Mouse (Mus musculus) embryonic facial prominence, embryonic 13.5 days (tissue): ENCODE measurements around the gene Ube2q2. TPM values are rescaled to one million over a fixed set of nuclear protein-coding genes. Genes with fewer than 3 reads are reported as not detected.
"Not testable (repeated sequence)": the region's sequence is repeated elsewhere in the genome, so short reads cannot be mapped to it uniquely, and the experiment has no call there.

Source experiments
- ATAC-seq: fragments of 200-750 bp; cut with Nextera tagmentation; 2 replicates; pipeline ENCODE4 v1.8.0; 2017; ENCODE audit warnings: low read depth; ENCODE audit not compliant: insufficient number of reproducible peaks, insufficient read depth, low FRiP score, low TSS enrichment
- H3K27ac ChIP-seq: fragments of 300-500 bp; sonication (generic); 2 replicates; pipeline ENCODE4 v1.5.1; 2015; ENCODE audit warnings: moderate library complexity, mild to moderate bottlenecking, inconsistent platforms
- H3K27me3 ChIP-seq: fragments of 300-500 bp; sonication (generic); 2 replicates; pipeline ENCODE4 v1.6.1; 2015; ENCODE audit warnings: mild to moderate bottlenecking, inconsistent platforms
- H3K36me3 ChIP-seq: fragments of 300-500 bp; sonication (generic); 2 replicates; pipeline ENCODE4 v1.6.1; 2015; ENCODE audit warnings: mild to moderate bottlenecking, inconsistent platforms
- H3K4me1 ChIP-seq: fragments of 300-500 bp; sonication (generic); 2 replicates; pipeline ENCODE4 v1.6.1; 2015; ENCODE audit warnings: inconsistent platforms
- H3K4me2 ChIP-seq: fragments of 300-500 bp; sonication (generic); 2 replicates; pipeline ENCODE4 v1.6.1; 2015; ENCODE audit warnings: moderate library complexity, mild to moderate bottlenecking, inconsistent platforms
- H3K4me3 ChIP-seq: fragments of 300-500 bp; sonication (generic); 2 replicates; pipeline ENCODE4 v1.5.1; 2015; ENCODE audit warnings: mild to moderate bottlenecking, inconsistent platforms
- H3K9ac ChIP-seq: fragments of 300-500 bp; sonication (generic); 2 replicates; pipeline ENCODE4 v1.6.1; 2015; ENCODE audit warnings: mild to moderate bottlenecking, inconsistent platforms
- H3K9me3 ChIP-seq: fragments of 300-500 bp; sonication (generic); 2 replicates; pipeline ENCODE4 v1.6.1; 2016; ENCODE audit warnings: inconsistent platforms
- WGBS: fragments of 180-500 bp; shearing (Covaris S2); methylation state at CpG from one replicate; pipeline ENCODE4 v1.1.7; 2015; ENCODE audit warnings: mixed read lengths; 5-methylcytosine and 5-hydroxymethylcytosine counted together
- polyA plus RNA-seq: library from polyadenylated mRNA; unstranded; fragments of >200 nt; fragmentation: Nextera tagmentation; extraction: Ambion mirVana; gene quantifications from 2 replicates; pipeline ENCODE4 v1.2.1, GENCODE M21; 2015

The Ube2q2 gene
- 35.9 and 37.3 TPM in 2 replicates for polyA plus RNA-seq

DNA sequence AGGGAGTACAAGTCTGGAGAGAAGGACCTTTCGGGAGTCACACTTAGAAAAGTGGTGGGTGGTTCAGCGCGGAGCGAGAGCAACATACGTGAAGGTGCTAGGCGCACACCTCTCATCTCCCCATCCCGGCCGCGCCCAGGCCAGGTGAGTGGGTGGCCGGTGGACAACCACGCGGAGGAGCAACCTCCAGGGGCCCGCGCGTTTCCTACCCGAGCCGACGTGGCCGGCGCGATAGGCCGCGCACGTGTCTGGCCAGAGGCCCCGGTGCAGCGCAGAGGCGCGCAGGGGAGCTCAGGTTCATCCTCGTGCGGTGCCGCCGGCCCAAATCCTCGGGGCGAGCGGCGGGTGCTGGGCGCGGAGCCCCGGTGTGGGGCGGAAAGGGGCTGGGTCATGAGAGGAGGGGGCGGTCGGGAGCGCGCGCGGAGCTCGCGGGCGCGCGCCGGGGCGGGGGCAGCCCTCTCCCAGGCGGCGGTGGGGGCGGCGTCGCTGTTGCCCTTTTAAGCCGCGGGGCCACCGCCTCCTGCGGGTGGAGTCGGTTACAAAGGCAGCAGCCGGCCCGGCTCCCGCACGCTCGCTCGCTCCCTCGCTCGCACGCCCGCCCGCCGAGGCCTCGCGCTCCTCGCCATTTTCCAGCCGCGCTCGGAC lies at the start of gene Ube2q2:
Gene Ube2q2, plus strand, starts transcription at position 1 of the 645 bp plus-strand sequence.
- Histone ChIP-seq H3K4me1 (peaks cover 18% of the 10 kb centered on the region), H3K4me2 (peak within 1 kb of the TSS; percentile 85), H3K27ac (peak within 1 kb of the TSS; percentile 84), H3K4me3 (peak within 1 kb of the TSS; percentile 95), H3K9ac (peak within 1 kb of the TSS; percentile 92), H3K36me3 (no peaks in the 10 kb centered on the region), H3K27me3 (peaks cover 4% of the 10 kb centered on the region; the same call in 1 of the 2 replicates), H3K9me3 (no peaks in the 10 kb centered on the region)
- WGBS, result under 1% methylated on average over 75 of the region's 81 CpGs
- ATAC-seq, result peak; percentile 72

DNA sequence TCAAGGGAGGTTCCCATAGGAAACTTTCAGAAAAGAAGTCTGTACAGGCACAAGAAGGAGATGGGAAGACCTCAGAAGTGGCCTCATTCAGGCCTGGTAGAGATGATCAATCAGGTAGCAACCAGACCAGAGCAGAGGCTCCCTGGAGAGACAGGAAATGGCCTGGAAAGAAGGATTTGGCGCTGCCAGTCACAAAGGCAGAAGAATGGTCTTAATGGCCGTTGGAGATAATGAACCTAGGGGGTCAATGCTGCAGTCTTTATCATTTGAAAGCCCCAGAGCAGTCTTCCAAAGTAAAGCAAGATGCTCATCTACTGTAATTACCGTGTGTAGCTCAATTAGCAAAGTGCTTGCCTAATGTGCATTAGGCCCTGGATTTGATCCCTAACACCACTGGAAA lies 47.5 kb upstream of the Ube2q2 start:
- Histone ChIP-seq H3K9me3 (no peaks in the 10 kb centered on the region), H3K4me3 (no peak overlapping the region), H3K27me3 (no peaks in the 10 kb centered on the region), H3K27ac (no peak overlapping the region), H3K4me1 (no peaks in the 10 kb centered on the region), H3K9ac (no peak overlapping the region), H3K4me2 (no peak overlapping the region), H3K36me3 (no peaks in the 10 kb centered on the region)
- ATAC-seq, result no peak
- 52% methylated on average over 3 of the region's 3 CpGs for WGBS

GRCm38 (mm10) chr9:55102186-55102835 lies 46.3 kb upstream of the Ube2q2 start:
- Histone ChIP-seq H3K4me2 (no peak overlapping the region), H3K4me3 (no peak overlapping the region), H3K27ac (no peak overlapping the region), H3K4me1 (no peaks in the 10 kb centered on the region), H3K27me3 (no peaks in the 10 kb centered on the region), H3K9ac (no peak overlapping the region), H3K36me3 (no peaks in the 10 kb centered on the region), H3K9me3 (no peaks in the 10 kb centered on the region)
- WGBS, result 87% methylated on average over 8 of the region's 8 CpGs
- ATAC-seq, result no peak

DNA sequence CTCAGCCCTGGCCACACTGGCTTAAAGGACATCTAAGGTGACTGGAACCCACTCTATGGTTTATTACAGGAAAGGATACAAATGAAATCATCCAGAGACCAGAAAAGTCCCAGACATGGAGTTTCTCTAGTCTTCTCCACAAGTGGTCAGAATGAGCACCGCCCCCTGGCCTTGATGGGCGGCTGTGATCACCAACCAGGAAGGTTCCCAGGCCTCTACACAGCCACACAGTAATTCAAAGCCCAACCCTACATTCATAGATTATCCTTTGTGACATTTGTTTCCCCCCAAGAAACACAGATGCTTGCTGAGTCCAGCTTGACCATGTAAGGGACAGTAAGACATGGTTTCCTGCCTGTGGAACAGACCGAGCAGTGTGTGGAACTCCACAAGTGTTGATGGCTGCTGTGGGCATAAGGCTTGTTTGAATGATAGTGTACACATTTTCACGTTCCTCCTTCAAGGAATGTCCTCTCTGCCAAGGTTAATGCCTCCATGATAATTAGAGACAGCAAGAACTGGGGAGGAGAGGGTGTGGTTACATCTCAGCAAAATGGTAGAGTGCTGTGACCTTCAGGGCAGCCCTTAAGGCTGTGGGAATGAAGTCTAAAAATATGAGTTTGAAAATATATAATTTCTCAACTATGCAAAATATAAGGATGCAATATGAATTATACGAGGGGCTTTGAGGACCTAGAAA lies 45.6 kb upstream of the Ube2q2 start:
- 90% methylated on average over 5 of the region's 5 CpGs for WGBS

GRCm38 (mm10) chr9:55110059-55110834 lies 38.4 kb upstream of the Ube2q2 start:
- Histone ChIP-seq H3K9me3 (no peaks in the 10 kb centered on the region), H3K4me1 (no peaks in the 10 kb centered on the region), H3K4me3 (no peak overlapping the region), H3K27me3 (0 out of 2 replicates have a peak, but pooled peaks cover 7% of the 10 kb centered on the region), H3K36me3 (no peaks in the 10 kb centered on the region), H3K9ac (no peak overlapping the region), H3K4me2 (no peak overlapping the region), H3K27ac (no peak overlapping the region)
- peak; percentile 43; the same call in 1 of the 2 replicates for ATAC-seq
- 30% methylated on average over 16 of the region's 16 CpGs for WGBS

More for the DNA sequence above, 45.6 kb upstream of the Ube2q2 start:
- Histone ChIP-seq H3K4me1 (no peaks in the 10 kb centered on the region), H3K4me3 (no peak overlapping the region), H3K27me3 (no peaks in the 10 kb centered on the region), H3K4me2 (no peak overlapping the region), H3K9me3 (no peaks in the 10 kb centered on the region), H3K27ac (no peak overlapping the region), H3K9ac (no peak overlapping the region), H3K36me3 (no peaks in the 10 kb centered on the region)
- no peak for ATAC-seq

- H3K4me3 ChIP-seq, H3K4me2 ChIP-seq, H3K27ac ChIP-seq, H3K9me3 ChIP-seq, H3K27me3 ChIP-seq, H3K36me3 ChIP-seq, ATAC-seq, H3K4me1 ChIP-seq, H3K9ac ChIP-seq: not testable (repeated sequence)
- WGBS, result 23% methylated on average over 3 of the region's 3 CpGs
These were observed 37.8 kb upstream of the Ube2q2 start for GRCm38 (mm10) chr9:55110835-55111217.

DNA sequence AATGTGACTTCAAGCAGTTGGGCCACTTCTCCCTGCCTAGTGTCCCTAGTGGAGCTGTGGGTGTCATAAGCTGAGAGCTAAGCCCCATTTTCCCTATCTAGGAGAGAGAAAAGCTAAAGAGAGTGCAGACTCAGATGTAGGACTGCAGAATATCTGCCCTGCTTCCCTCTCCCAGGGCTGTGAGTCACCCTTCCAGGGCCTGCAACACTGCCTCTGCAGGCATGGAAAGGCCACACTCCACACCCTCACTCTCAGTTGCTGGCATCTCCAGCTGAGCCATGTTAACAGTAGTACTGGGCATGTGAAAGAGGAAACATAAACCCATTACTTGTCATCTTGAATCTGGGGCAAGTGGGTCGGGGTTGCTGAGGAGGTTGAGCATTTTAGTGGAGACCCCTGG lies 33.9 kb upstream of the Ube2q2 start:
- Histone ChIP-seq H3K9ac (no peak overlapping the region; the same call in 1 of the 2 replicates), H3K27me3 (no peaks in the 10 kb centered on the region), H3K4me3 (no peak overlapping the region), H3K4me1 (no peaks in the 10 kb centered on the region), H3K9me3 (no peaks in the 10 kb centered on the region), H3K36me3 (no peaks in the 10 kb centered on the region), H3K27ac (no peak overlapping the region), H3K4me2 (no peak overlapping the region)
- 85% methylated on average over 1 of the region's 1 CpGs for WGBS
- no peak for ATAC-seq

DNA sequence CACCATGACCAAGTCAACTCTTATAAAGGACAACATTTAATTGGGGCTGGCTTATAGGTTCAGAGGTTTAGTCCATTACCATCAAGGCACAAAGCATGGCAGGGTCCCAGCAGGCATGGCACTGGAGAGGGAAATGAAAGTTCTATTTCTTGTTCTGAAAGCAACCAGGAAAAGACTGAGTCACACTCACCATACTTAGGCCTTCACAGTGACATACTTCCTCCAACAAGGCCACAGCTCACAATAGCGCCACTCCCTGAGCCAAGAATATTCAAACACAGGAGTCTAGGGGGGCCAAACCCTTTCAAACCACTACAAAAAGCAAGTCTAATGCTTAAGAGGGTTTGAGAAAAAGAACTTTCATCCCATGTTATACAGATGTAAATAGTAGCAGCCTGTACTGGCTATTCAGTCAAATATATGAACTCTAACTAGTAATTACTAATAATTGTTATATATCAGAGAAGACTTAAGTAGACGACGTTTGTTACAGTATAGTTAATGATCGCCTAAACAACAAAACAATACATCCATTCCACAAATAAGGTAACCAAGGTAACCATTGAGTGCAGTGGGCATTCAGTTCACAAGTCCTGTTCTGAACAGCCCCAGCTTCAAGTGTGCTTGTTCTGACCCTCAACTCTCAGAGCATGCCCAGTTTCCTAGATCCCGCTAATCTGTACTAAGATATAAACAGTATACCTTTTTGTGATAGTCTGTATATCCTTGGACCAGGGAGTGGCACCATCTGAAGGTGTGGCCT lies 31.2 kb upstream of the Ube2q2 start:
- Histone ChIP-seq H3K9me3 (no peaks in the 10 kb centered on the region), H3K4me3 (no peak overlapping the region), H3K4me2 (no peak overlapping the region), H3K36me3 (no peaks in the 10 kb centered on the region), H3K4me1 (no peaks in the 10 kb centered on the region), H3K9ac (no peak overlapping the region), H3K27ac (no peak overlapping the region), H3K27me3 (no peaks in the 10 kb centered on the region)
- no peak for ATAC-seq
- 91% methylated on average over 5 of the region's 5 CpGs for WGBS

DNA sequence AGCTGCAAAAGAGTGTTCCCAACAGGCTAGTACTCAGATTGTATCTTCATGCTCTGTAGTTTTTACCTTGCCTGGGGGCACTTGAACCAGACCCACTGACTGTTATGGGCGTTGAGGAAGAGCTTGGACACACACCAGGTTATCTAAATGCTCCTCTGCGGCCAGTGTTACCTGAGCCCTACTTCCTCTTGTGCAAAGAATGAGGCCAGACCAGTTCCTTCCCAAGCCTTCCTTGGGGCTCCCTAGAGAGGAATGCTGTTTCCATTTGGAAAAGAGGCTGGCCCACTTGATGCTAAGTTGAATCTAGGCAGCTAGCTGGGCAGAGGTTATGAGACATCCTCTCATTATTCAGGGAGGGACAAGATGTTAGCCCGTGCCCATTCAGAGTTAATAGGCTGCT lies 26.1 kb upstream of the Ube2q2 start:
- Histone ChIP-seq H3K4me1 (no peaks in the 10 kb centered on the region), H3K9me3 (no peaks in the 10 kb centered on the region), H3K27ac (no peak overlapping the region), H3K9ac (no peak overlapping the region), H3K27me3 (no peaks in the 10 kb centered on the region), H3K4me2 (no peak overlapping the region), H3K36me3 (no peaks in the 10 kb centered on the region), H3K4me3 (no peak overlapping the region)
- 41% methylated on average over 3 of the region's 3 CpGs for WGBS
- ATAC-seq, result no peak

DNA sequence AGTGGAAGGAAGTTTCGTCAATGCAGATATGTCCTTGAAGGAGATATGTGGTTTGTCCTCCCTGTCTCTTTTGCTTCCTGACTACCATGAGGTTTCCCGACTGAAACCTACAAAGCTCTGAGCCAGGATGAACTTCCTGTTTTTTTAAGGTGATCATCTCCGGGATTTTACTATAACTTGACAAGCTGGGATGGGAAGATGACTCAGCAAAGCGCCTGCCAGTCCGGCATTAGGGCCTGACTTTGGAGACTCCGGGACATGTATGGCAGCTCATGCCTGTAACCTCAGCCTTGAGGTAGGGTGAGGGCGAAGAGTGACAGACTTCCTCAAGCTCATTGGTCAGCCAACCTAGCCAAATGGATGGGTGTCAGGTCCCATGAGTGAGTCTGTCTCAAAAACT lies 22.9 kb upstream of the Ube2q2 start:
- H3K4me1 ChIP-seq, result no peaks in the 10 kb centered on the region
- H3K4me3 ChIP-seq, result no peak overlapping the region
- H3K4me2 ChIP-seq, result no peak overlapping the region
- no peaks in the 10 kb centered on the region for H3K27me3 ChIP-seq
- ATAC-seq, result no peak
- no peaks in the 10 kb centered on the region for H3K36me3 ChIP-seq
- 83% methylated on average over 7 of the region's 7 CpGs for WGBS
- no peaks in the 10 kb centered on the region for H3K9me3 ChIP-seq
- no peak overlapping the region for H3K9ac ChIP-seq
- no peak overlapping the region for H3K27ac ChIP-seq

DNA sequence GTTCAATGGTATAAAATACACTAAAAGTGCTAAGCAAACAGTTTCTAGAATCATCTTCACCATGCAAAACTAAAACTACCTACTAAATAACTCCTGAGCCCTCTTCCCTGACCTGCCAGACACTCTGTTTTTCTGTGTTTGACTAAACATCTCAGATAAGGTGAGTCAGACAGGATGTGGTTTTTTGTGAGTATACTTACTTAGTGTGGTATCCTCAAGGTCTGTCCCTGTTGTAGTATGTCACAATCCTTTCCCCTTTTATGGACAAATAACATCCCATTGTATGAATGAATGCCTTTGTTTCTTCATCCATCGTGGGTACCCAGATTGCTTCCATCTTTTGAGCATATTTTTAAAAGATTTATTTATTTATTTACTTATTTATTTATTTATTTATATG lies 22.4 kb upstream of the Ube2q2 start:
- H3K27me3 ChIP-seq, result no peaks in the 10 kb centered on the region
- H3K4me3 ChIP-seq, result no peak overlapping the region
- no peak overlapping the region for H3K4me2 ChIP-seq
- no peak for ATAC-seq
- H3K4me1 ChIP-seq, result no peaks in the 10 kb centered on the region
- no peaks in the 10 kb centered on the region for H3K9me3 ChIP-seq
- no peak overlapping the region for H3K27ac ChIP-seq
- 87% methylated on average over 1 of the region's 1 CpGs for WGBS
- H3K36me3 ChIP-seq, result no peaks in the 10 kb centered on the region
- H3K9ac ChIP-seq, result no peak overlapping the region
